Mouse (Mus musculus): Measurements from ENCODE around the gene Tlk1. TPM values are rescaled to one million over a fixed set of nuclear protein-coding genes. Genes with fewer than 3 reads are reported as not detected.

The Tlk1 gene
- total RNA-seq, 2 experiments from 2014 or later = 31.2 to 31.9 TPM

GRCm38 (mm10) chr2:70710236-70710635 is 115.3 kb downstream of the Tlk1 start:
- DNase-seq (ENCODE audit: low spot score) = no peak
- intact Hi-C loops (cut with DNase I) = no loop called here

- DNase-seq (ENCODE audit: low spot score) = no peak
- intact Hi-C loops (cut with DNase I) = no loop called here
Observed at GRCm38 (mm10) chr2:70708986-70709730, 116.4 kb downstream of the Tlk1 start.

- DNase-seq (ENCODE audit: low spot score) = no peak
- intact Hi-C loops (cut with DNase I) = loop anchor here (5.0 kb wide), 1 partner anchor 120 kb away; no protein-coding TSS in a partner anchor
Observed at GRCm38 (mm10) chr2:70702403-70702802, 123.1 kb downstream of the Tlk1 start.

- intact Hi-C loops (cut with DNase I) = loop anchor here (5.0 kb wide), 1 partner anchor 121 kb away; no protein-coding TSS in a partner anchor
Observed at GRCm38 (mm10) chr2:70701571-70701970, 124.0 kb downstream of the Tlk1 start.

GRCm38 (mm10) chr2:70700851-70701250 is 124.7 kb downstream of the Tlk1 start:
- intact Hi-C loops (cut with DNase I) = loop anchor here (5.0 kb wide), 1 partner anchor 121 kb away; no protein-coding TSS in a partner anchor
- DNase-seq (ENCODE audit: low spot score) = no peak

More at GRCm38 (mm10) chr2:70701571-70701970, 124.0 kb downstream of the Tlk1 start:
- DNase-seq (ENCODE audit: low spot score) = no peak

GRCm38 (mm10) chr2:70695712-70696111 is 129.8 kb downstream of the Tlk1 start:
- no peak for DNase-seq (ENCODE audit: low spot score)
- intact Hi-C loops (cut with DNase I) = no loop called here

GRCm38 (mm10) chr2:70690195-70690594 is 135.3 kb downstream of the Tlk1 start:
- no peak for DNase-seq (ENCODE audit: low spot score)
- intact Hi-C loops (cut with DNase I) = no loop called here

GRCm38 (mm10) chr2:70688454-70689078 is 137.0 kb downstream of the Tlk1 start:
- intact Hi-C loops (cut with DNase I) = no loop called here
- DNase-seq (ENCODE audit: low spot score) = no peak

- no peak for DNase-seq (ENCODE audit: low spot score)
- intact Hi-C loops (cut with DNase I) = no loop called here
Observed at GRCm38 (mm10) chr2:70682324-70682723, 143.2 kb downstream of the Tlk1 start.

GRCm38 (mm10) chr2:70673445-70674126 is 151.9 kb downstream of the Tlk1 start:
- no peak for DNase-seq (ENCODE audit: low spot score)
- intact Hi-C loops (cut with DNase I) = no loop called here

- intact Hi-C loops (cut with DNase I) = no loop called here
- DNase-seq (ENCODE audit: low spot score) = no peak
Observed at GRCm38 (mm10) chr2:70672476-70672875, 153.1 kb downstream of the Tlk1 start.

GRCm38 (mm10) chr2:70669896-70670295 is 155.6 kb downstream of the Tlk1 start:
- DNase-seq (ENCODE audit: low spot score) = no peak
- intact Hi-C loops (cut with DNase I) = no loop called here

GRCm38 (mm10) chr2:70669241-70669640 is 156.3 kb downstream of the Tlk1 start:
- intact Hi-C loops (cut with DNase I) = no loop called here
- DNase-seq (ENCODE audit: low spot score) = no peak

GRCm38 (mm10) chr2:70667016-70667415 is 158.5 kb downstream of the Tlk1 start:
- DNase-seq (ENCODE audit: low spot score) = no peak
- intact Hi-C loops (cut with DNase I) = no loop called here

- DNase-seq (ENCODE audit: low spot score) = no peak
- intact Hi-C loops (cut with DNase I) = no loop called here
Observed at GRCm38 (mm10) chr2:70663764-70664163, 161.8 kb downstream of the Tlk1 start.

Other genes starting within 250 kb of the Tlk1 start
- 10 to 100 TPM; 60.8 to 61.5 TPM for gene Gorasp2, start 164.2 kb downstream of the Tlk1 start, total RNA-seq (2021)
- gene Gm26558, start 163.6 kb downstream of the Tlk1 start, total RNA-seq (2021) = not detected
- 1 to 10 TPM; 4.9 to 5.2 TPM for gene Dcaf17, start 229.6 kb upstream of the Tlk1 start, total RNA-seq (2021)
- 1 to 10 TPM; 4.2 to 5.3 TPM for gene Mettl8, start 229.9 kb upstream of the Tlk1 start, total RNA-seq (2021)